Mouse (Mus musculus) stomach, postnatal 0 days (tissue): ENCODE results near the gene Nkpd1.

Experiments used
- CTCF ChIP-seq: IDR thresholded peaks from 2 replicates; pipeline ENCODE4 v1.5.1; 2016; ENCODE audit warnings: antibody characterized with exemption, low read depth, mild to moderate bottlenecking, moderate library complexity
- EP300 ChIP-seq: optimal IDR thresholded peaks from 2 replicates; pipeline ENCODE3; 2016; ENCODE audit warnings: antibody characterized with exemption

DNA sequence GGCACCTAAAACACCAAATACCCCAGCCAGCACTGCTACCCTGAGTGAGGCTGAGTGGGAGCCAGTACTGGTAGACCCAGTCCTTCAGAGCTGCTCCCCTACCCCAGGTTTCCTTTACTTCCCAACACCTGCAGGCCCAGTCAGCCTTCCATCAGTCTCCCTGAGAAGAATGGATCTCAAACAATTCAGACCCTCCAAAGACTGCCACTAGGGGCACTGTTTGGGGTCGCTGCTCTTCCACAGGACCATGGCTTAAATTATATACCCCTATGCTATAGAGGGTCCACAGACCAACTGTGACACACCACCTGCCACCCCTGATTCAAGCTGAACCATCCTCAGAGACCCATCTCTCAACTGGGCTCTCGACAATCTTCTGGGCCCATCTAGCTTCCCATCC, 41.3 kb downstream of the Nkpd1 start:
- TF ChIP-seq CTCF (peak; percentile 66), EP300 (no peak)
